Mouse (Mus musculus): ENCODE measurements around the gene Tmem214. TPM values are rescaled to one million over a fixed set of nuclear protein-coding genes. Genes with fewer than 3 reads are reported as not detected.

Gene Tmem214
- 48.4 TPM for polyA plus RNA-seq (2015; fragmentation: Illumina TruSeq; extraction: RNeasy Lipid Tissue Mini Kit (QIAGEN cat#74804); ENCODE audit: low read depth, low replicate concordance)

GRCm38 (mm10) chr5:30867712-30868111 lies at the start of gene Tmem214:
Tmem214 (plus strand) TSS chr5:30868012.

GRCm38 (mm10) chr5:30888337-30889087 lies 20.7 kb downstream of the Tmem214 start, which contains the start of gene Agbl5:
Agbl5 (plus strand) TSS chr5:30888694.

GRCm38 (mm10) chr5:30907413-30908059 lies 39.7 kb downstream of the Tmem214 start, which contains the start of gene Ost4:
Ost4 (minus strand) TSS chr5:30907788.

GRCm38 (mm10) chr5:30913060-30913841 lies 45.4 kb downstream of the Tmem214 start, which contains the start of gene Emilin1:
Emilin1 (plus strand) TSS chr5:30913402.

GRCm38 (mm10) chr5:30921256-30922033 lies 53.6 kb downstream of the Tmem214 start, which contains the start of gene Khk:
Khk (plus strand) TSS chr5:30921431.

Other genes starting within 250 kb of the Tmem214 start
- 30.4 TPM for gene Slc35f6, start 220.1 kb upstream of the Tmem214 start, polyA plus RNA-seq (2015; fragmentation: Illumina TruSeq; extraction: RNeasy Lipid Tissue Mini Kit (QIAGEN cat#74804); ENCODE audit: low read depth, low replicate concordance)
- 5.5 TPM for gene Cenpa, start 201.2 kb upstream of the Tmem214 start, polyA plus RNA-seq (2015; fragmentation: Illumina TruSeq; extraction: RNeasy Lipid Tissue Mini Kit (QIAGEN cat#74804); ENCODE audit: low read depth, low replicate concordance)
- 14.7 TPM for gene Dpysl5, start 156.4 kb upstream of the Tmem214 start, polyA plus RNA-seq (2015; fragmentation: Illumina TruSeq; extraction: RNeasy Lipid Tissue Mini Kit (QIAGEN cat#74804); ENCODE audit: low read depth, low replicate concordance)
- 236 TPM for gene Mapre3, start 53.4 kb upstream of the Tmem214 start, polyA plus RNA-seq (2015; fragmentation: Illumina TruSeq; extraction: RNeasy Lipid Tissue Mini Kit (QIAGEN cat#74804); ENCODE audit: low read depth, low replicate concordance)
- 11.1 TPM for gene Agbl5, start 20.7 kb downstream of the Tmem214 start, polyA plus RNA-seq (2015; fragmentation: Illumina TruSeq; extraction: RNeasy Lipid Tissue Mini Kit (QIAGEN cat#74804); ENCODE audit: low read depth, low replicate concordance)
- 148 TPM for gene Ost4, start 39.8 kb downstream of the Tmem214 start, polyA plus RNA-seq (2015; fragmentation: Illumina TruSeq; extraction: RNeasy Lipid Tissue Mini Kit (QIAGEN cat#74804); ENCODE audit: low read depth, low replicate concordance)
- gene Emilin1, start 45.4 kb downstream of the Tmem214 start, polyA plus RNA-seq (2015; fragmentation: Illumina TruSeq; extraction: RNeasy Lipid Tissue Mini Kit (QIAGEN cat#74804); ENCODE audit: low read depth, low replicate concordance): 2.1 TPM
- gene Khk, start 53.4 kb downstream of the Tmem214 start, polyA plus RNA-seq (2015; fragmentation: Illumina TruSeq; extraction: RNeasy Lipid Tissue Mini Kit (QIAGEN cat#74804); ENCODE audit: low read depth, low replicate concordance): 25.3 TPM
- 26.6 TPM for gene Cgref1, start 77.6 kb downstream of the Tmem214 start, polyA plus RNA-seq (2015; fragmentation: Illumina TruSeq; extraction: RNeasy Lipid Tissue Mini Kit (QIAGEN cat#74804); ENCODE audit: low read depth, low replicate concordance)
- gene Preb, start 92.3 kb downstream of the Tmem214 start, polyA plus RNA-seq (2015; fragmentation: Illumina TruSeq; extraction: RNeasy Lipid Tissue Mini Kit (QIAGEN cat#74804); ENCODE audit: low read depth, low replicate concordance): 116 TPM
- gene Tcf23, start 100.7 kb downstream of the Tmem214 start, polyA plus RNA-seq (2015; fragmentation: Illumina TruSeq; extraction: RNeasy Lipid Tissue Mini Kit (QIAGEN cat#74804); ENCODE audit: low read depth, low replicate concordance): 0.37 TPM
- 160 TPM for gene Atraid, start 180.3 kb downstream of the Tmem214 start, polyA plus RNA-seq (2015; fragmentation: Illumina TruSeq; extraction: RNeasy Lipid Tissue Mini Kit (QIAGEN cat#74804); ENCODE audit: low read depth, low replicate concordance)
- gene Slc5a6, start 180.9 kb downstream of the Tmem214 start, polyA plus RNA-seq (2015; fragmentation: Illumina TruSeq; extraction: RNeasy Lipid Tissue Mini Kit (QIAGEN cat#74804); ENCODE audit: low read depth, low replicate concordance): 22.1 TPM
- 7.9 TPM for gene Cad, start 186.8 kb downstream of the Tmem214 start, polyA plus RNA-seq (2015; fragmentation: Illumina TruSeq; extraction: RNeasy Lipid Tissue Mini Kit (QIAGEN cat#74804); ENCODE audit: low read depth, low replicate concordance)
- gene Dnajc5g, start 238.3 kb downstream of the Tmem214 start, polyA plus RNA-seq (2015; fragmentation: Illumina TruSeq; extraction: RNeasy Lipid Tissue Mini Kit (QIAGEN cat#74804); ENCODE audit: low read depth, low replicate concordance): not detected
- 74.3 TPM for gene Slc30a3, start 240.2 kb downstream of the Tmem214 start, polyA plus RNA-seq (2015; fragmentation: Illumina TruSeq; extraction: RNeasy Lipid Tissue Mini Kit (QIAGEN cat#74804); ENCODE audit: low read depth, low replicate concordance)
- not detected for gene Trim54, start 248.7 kb downstream of the Tmem214 start, polyA plus RNA-seq (2015; fragmentation: Illumina TruSeq; extraction: RNeasy Lipid Tissue Mini Kit (QIAGEN cat#74804); ENCODE audit: low read depth, low replicate concordance)

Data from brain, adult 10 weeks (tissue).